Mouse (Mus musculus) intestine, postnatal 0 days (tissue): ENCODE data around the gene Crygn. TPM values are rescaled to one million over a fixed set of nuclear protein-coding genes. Genes with fewer than 3 reads are reported as not detected.

ENCODE experiments used
- ATAC-seq: fragments of 200-750 bp; cut with Nextera tagmentation; 2 replicates; pipeline ENCODE4 v1.8.0; 2017; ENCODE audit warnings: mild to moderate bottlenecking, moderate TSS enrichment, moderate library complexity
- H3K27ac ChIP-seq: fragments of 300-500 bp; sonication (generic); 2 replicates; pipeline ENCODE4 v1.5.1; 2014; ENCODE audit warnings: mild to moderate bottlenecking, low read depth, low read length, moderate library complexity
- H3K27me3 ChIP-seq: fragments of 300-500 bp; sonication (generic); replicated peaks from 2 replicates; pipeline ENCODE4 v1.6.1; 2014; ENCODE audit warnings: low read length, mixed read lengths; ENCODE audit not compliant: control insufficient read depth, insufficient read depth
- H3K36me3 ChIP-seq: fragments of 300-500 bp; sonication (generic); 2 replicates; pipeline ENCODE4 v1.6.1; 2014; ENCODE audit warnings: mild to moderate bottlenecking, moderate library complexity; ENCODE audit not compliant: control insufficient read depth, insufficient read depth
- H3K4me1 ChIP-seq: fragments of 300-500 bp; sonication (generic); replicated peaks from 2 replicates; pipeline ENCODE4 v1.6.1; 2014; ENCODE audit warnings: antibody characterized with exemption, low read length, mixed read lengths; ENCODE audit not compliant: control insufficient read depth, insufficient read depth
- H3K4me2 ChIP-seq: fragments of 300-500 bp; sonication (generic); replicated peaks from 2 replicates; pipeline ENCODE4 v1.6.1; 2014; ENCODE audit warnings: low read depth, mild to moderate bottlenecking, moderate library complexity
- H3K4me3 ChIP-seq: fragments of 300-500 bp; sonication (generic); 2 replicates; pipeline ENCODE4 v1.5.1; 2014; ENCODE audit warnings: low read depth, low read length
- H3K9ac ChIP-seq: fragments of 300-500 bp; sonication (generic); 2 replicates; pipeline ENCODE4 v1.6.1; 2014; ENCODE audit warnings: mild to moderate bottlenecking, low read depth, low read length
- H3K9me3 ChIP-seq: fragments of 300-500 bp; sonication (generic); 2 replicates; pipeline ENCODE4 v1.6.1; 2016; ENCODE audit warnings: mixed run types; ENCODE audit not compliant: control insufficient read depth
- CTCF ChIP-seq: sonication (generic); IDR thresholded peaks from 2 replicates; pipeline ENCODE4 v1.5.1; 2016; ENCODE audit warnings: low read depth, mild to moderate bottlenecking, control low read depth, antibody characterized with exemption, moderate library complexity
- WGBS: fragments of 180-500 bp; shearing (Covaris S2); extraction: QIAGEN DNeasy Blood & Tissue Kit; methylation state at CpG from one replicate; pipeline ENCODE4 v1.1.7; 2014; 5-methylcytosine and 5-hydroxymethylcytosine counted together
- polyA plus RNA-seq: library from polyadenylated mRNA; unstranded; fragments of >200 nt; fragmentation: Nextera tagmentation; extraction: Ambion mirVana; gene quantifications from 2 replicates; pipeline ENCODE4 v1.2.1, GENCODE M21; 2015

Gene Crygn
- polyA plus RNA-seq, 1 experiment from 2014 or later: 8.1 TPM

DNA sequence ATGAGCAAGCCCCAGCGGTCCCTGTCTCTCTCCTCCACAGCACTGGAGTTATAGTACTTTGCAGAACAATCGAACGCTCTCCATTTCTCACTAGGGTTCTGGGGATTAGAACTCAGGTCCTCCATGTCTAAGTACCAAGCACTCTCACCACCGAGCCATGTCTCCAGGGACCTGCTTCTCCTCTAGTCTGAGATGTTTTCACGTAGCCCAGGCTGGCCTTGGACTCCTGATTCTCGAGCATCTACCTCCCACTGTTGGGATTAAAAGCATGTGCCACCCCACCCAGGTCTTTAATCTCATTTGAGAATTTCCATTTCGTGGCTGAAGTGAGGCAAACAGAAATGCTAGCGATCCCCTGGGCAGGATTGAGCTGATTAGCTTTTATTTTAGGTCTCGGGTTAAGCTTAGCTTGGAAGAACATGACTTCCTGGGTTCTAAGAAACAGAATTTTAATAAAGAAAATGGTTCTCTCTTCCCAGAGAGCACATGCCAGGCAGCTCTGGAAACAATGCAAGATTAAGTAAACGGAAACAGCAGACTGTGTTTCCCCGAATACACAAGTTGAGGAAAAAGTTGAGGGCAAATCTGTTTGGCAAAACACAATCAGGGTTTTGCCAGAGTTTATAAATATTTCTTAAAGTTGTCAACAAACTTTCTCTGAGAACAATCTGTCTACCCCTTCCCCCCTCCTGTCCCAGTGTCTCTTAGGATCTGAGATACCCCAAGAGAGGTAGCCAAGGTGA lies 34.1 kb downstream of the Crygn start:
- no peaks in the 10 kb centered on the region for H3K4me1 ChIP-seq
- 74% methylated on average over 11 of the region's 11 CpGs for WGBS
- ATAC-seq: no peak
- no peak for TF ChIP-seq CTCF
- H3K4me2 ChIP-seq: no peak overlapping the region
- no peaks in the 10 kb centered on the region for H3K36me3 ChIP-seq
- H3K9ac ChIP-seq: no peak overlapping the region
- H3K4me3 ChIP-seq: no peak overlapping the region
- no peak overlapping the region for H3K27ac ChIP-seq
- no peaks in the 10 kb centered on the region for H3K9me3 ChIP-seq
- no peaks in the 10 kb centered on the region for H3K27me3 ChIP-seq

DNA sequence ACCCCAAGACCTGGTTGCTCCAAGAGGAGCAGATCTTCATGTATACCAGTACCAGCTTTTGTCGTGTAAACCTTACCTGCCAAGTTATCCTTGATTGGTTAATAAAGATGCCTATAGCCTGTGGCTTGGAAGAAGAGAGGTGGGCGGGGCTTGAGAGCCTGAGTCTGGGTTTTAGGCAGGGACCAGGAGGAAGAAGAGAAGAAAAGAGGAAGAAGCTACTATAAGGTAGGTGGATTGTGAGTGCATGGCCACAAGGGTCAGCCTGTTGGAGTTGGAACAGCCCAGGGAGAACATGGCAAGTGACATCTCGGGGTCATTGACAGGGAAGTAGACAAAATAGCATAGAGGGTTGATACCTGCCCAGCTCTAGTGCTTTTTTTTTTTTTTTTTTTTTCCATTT lies 38.0 kb downstream of the Crygn start:
- TF ChIP-seq CTCF: no peak
- no peak overlapping the region for H3K4me3 ChIP-seq
- no peak overlapping the region for H3K9ac ChIP-seq
- H3K4me1 ChIP-seq: no peaks in the 10 kb centered on the region
- H3K27me3 ChIP-seq: no peaks in the 10 kb centered on the region
- 91% methylated on average over 3 of the region's 3 CpGs for WGBS
- no peak overlapping the region for H3K4me2 ChIP-seq
- no peaks in the 10 kb centered on the region for H3K36me3 ChIP-seq
- H3K9me3 ChIP-seq: no peaks in the 10 kb centered on the region
- ATAC-seq: no peak
- H3K27ac ChIP-seq: no peak overlapping the region

DNA sequence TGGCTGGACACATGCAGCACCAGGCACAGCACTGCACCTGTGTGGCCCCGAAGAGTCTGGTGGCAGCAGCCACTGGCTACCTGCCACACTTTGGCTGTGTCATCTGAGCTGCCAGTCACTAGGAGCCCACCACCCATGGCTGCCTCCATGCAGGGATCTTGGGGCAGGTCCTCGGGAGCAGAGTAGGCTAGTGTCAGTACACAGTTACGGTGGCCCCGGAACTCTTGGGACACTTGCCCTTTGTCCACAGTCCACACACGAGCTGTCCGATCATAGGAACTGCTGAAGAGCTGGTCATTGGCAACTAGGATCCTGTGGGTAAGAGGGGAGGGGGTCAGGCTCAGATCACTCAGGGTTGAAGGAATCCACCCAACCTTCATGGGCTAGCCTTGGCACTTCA lies 39.7 kb downstream of the Crygn start:
- Histone ChIP-seq H3K4me2 (no peak overlapping the region), H3K36me3 (no peaks in the 10 kb centered on the region), H3K4me3 (no peak overlapping the region), H3K9me3 (no peaks in the 10 kb centered on the region), H3K27me3 (no peaks in the 10 kb centered on the region), H3K4me1 (no peaks in the 10 kb centered on the region), H3K27ac (no peak overlapping the region), H3K9ac (no peak overlapping the region)
- no peak for ATAC-seq
- 90% methylated on average over 6 of the region's 6 CpGs for WGBS
- TF ChIP-seq CTCF: no peak

DNA sequence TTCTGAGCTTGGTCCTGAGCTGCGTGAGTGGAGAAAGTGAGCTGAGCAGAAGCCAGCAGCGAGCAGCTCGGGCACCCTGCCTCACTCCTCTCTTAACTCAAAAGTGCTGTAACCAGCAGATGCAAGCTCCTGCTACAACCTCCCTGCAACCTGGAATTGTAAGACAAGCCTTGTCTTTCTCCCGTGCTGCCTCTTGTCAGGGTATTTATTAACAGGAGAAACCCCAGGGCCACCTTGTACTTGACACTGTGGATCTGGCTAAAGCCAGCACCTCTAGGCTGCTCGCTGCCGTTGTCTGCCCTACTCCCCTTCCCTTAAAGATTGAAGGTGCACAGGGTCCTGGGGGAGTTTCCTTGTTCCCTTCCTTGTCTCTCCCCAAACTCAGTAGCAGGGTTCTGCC lies 43.8 kb downstream of the Crygn start:
- Histone ChIP-seq H3K4me3 (no peak overlapping the region), H3K27me3 (no peaks in the 10 kb centered on the region), H3K4me2 (no peak overlapping the region), H3K36me3 (peaks cover 27% of the 10 kb centered on the region), H3K9me3 (no peaks in the 10 kb centered on the region), H3K9ac (no peak overlapping the region), H3K27ac (no peak overlapping the region), H3K4me1 (no peaks in the 10 kb centered on the region)
- TF ChIP-seq CTCF: no peak
- ATAC-seq: no peak
- WGBS: 71% methylated on average over 6 of the region's 6 CpGs

DNA sequence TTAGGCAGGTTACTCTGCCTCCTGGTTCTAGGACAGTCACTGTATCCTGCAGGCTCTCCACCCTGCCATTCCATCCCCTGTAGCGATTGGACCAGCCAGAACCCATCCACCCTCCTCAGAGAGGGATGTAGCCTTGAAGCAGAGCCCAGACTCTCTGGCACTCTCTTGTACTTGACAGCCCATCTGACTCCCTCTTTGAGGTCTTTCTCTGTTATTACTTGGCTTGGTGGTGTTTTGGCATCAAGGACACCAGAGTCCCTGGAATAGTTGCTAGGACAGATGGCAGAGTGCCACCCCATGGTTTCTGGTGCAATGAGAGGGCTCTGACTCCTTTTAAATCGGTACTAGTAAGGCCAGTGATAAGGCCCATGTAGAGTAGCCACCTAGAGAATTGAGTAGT lies 44.6 kb downstream of the Crygn start:
- Histone ChIP-seq H3K4me2 (no peak overlapping the region), H3K9ac (no peak overlapping the region), H3K4me1 (no peaks in the 10 kb centered on the region), H3K27ac (no peak overlapping the region), H3K36me3 (peaks cover 35% of the 10 kb centered on the region), H3K4me3 (no peak overlapping the region), H3K27me3 (no peaks in the 10 kb centered on the region), H3K9me3 (no peaks in the 10 kb centered on the region)
- no peak for TF ChIP-seq CTCF
- 67% methylated on average over 2 of the region's 2 CpGs for WGBS
- ATAC-seq: no peak

DNA sequence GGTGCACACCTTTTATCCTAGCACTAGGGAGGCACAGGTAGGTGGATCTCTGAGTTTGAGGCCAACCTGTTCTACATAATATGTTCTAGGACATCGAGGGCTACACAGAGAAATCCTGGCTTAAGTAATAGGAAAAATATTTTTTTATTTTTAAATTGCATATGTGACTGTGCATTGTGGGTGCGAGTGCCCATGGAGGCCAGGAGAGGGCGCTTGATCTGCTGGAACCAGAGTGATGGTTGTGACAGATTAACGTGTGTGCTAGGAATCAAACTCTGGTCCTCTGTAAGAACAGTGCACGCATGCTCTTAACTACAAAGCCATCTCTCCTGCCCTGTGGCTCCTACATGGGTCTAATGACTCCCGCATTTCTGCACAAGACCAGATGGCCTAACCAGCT lies 46.2 kb downstream of the Crygn start:
- 96% methylated on average over 6 of the region's 6 CpGs for WGBS
- H3K4me1 ChIP-seq: no peaks in the 10 kb centered on the region
- no peaks in the 10 kb centered on the region for H3K9me3 ChIP-seq
- no peak overlapping the region for H3K27ac ChIP-seq
- peak; percentile 35; the same call in 1 of the 2 replicates for TF ChIP-seq CTCF
- H3K36me3 ChIP-seq: peaks cover 50% of the 10 kb centered on the region
- H3K27me3 ChIP-seq: no peaks in the 10 kb centered on the region
- H3K4me2 ChIP-seq: no peak overlapping the region
- no peak overlapping the region for H3K9ac ChIP-seq
- ATAC-seq: no peak
- no peak overlapping the region for H3K4me3 ChIP-seq

DNA sequence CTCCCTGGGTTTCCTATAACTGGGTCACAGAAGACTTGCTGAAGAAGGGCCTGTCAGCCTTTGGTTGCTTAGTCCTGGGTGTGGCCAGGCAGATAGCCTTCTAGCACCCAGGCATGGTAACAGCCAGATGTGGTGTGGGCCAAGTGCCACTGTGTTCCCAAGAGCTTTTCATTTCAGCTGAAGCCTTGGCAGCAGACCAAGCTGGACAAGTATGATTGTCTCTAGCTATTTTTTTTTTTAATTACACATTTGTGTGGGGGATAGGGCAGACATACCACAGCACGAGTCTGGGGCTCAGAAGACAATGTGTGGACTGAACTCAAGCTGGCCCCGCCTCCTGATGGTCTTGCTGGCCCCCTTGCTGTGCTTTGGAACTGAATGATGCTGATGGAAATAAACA lies 47.8 kb downstream of the Crygn start:
- Histone ChIP-seq H3K27ac (no peak overlapping the region), H3K4me2 (no peak overlapping the region), H3K27me3 (no peaks in the 10 kb centered on the region), H3K9ac (no peak overlapping the region), H3K36me3 (peaks cover 67% of the 10 kb centered on the region), H3K4me3 (no peak overlapping the region), H3K4me1 (no peaks in the 10 kb centered on the region), H3K9me3 (no peaks in the 10 kb centered on the region)
- no peak for TF ChIP-seq CTCF
- no peak for ATAC-seq
- WGBS: 59% methylated on average over 2 of the region's 2 CpGs
